Mouse (Mus musculus) limb, embryonic 13.5 days (tissue): ENCODE results near the gene Top2a. TPM values are rescaled to one million over a fixed set of nuclear protein-coding genes. Genes with fewer than 3 reads are reported as not detected.
A peak's percentile ranks its signal among the peaks of the same experiment; 100 is the strongest.

ENCODE experiments used
- ATAC-seq: fragments of 200-750 bp; cut with Nextera tagmentation; 2 replicates; pipeline ENCODE4 v1.8.0; 2017; ENCODE audit warnings: low read depth, moderate number of reproducible peaks, moderate TSS enrichment; ENCODE audit not compliant: low FRiP score
- H3K27ac ChIP-seq: fragments of 300-500 bp; sonication (generic); 2 replicates; pipeline ENCODE4 v1.5.1; 2015; ENCODE audit warnings: inconsistent platforms, mild to moderate bottlenecking, moderate library complexity
- H3K27me3 ChIP-seq: fragments of 300-500 bp; sonication (generic); 2 replicates; pipeline ENCODE4 v1.6.1; 2015; ENCODE audit warnings: mild to moderate bottlenecking, inconsistent platforms
- H3K36me3 ChIP-seq: fragments of 300-500 bp; sonication (generic); 2 replicates; pipeline ENCODE4 v1.6.1; 2015; ENCODE audit warnings: inconsistent platforms, mild to moderate bottlenecking, moderate library complexity
- H3K4me1 ChIP-seq: fragments of 300-500 bp; sonication (generic); 2 replicates; pipeline ENCODE4 v1.6.1; 2015; ENCODE audit warnings: inconsistent platforms
- H3K4me2 ChIP-seq: fragments of 300-500 bp; sonication (generic); replicated peaks from 2 replicates; pipeline ENCODE4 v1.6.1; 2015; ENCODE audit warnings: inconsistent platforms, mild to moderate bottlenecking, moderate library complexity
- H3K4me3 ChIP-seq: fragments of 300-500 bp; sonication (generic); 2 replicates; pipeline ENCODE4 v1.5.1; 2015; ENCODE audit warnings: moderate library complexity, mild to moderate bottlenecking, inconsistent platforms
- H3K9ac ChIP-seq: fragments of 300-500 bp; sonication (generic); 2 replicates; pipeline ENCODE4 v1.6.1; 2015; ENCODE audit warnings: mild to moderate bottlenecking, inconsistent platforms
- H3K9me3 ChIP-seq: fragments of 300-500 bp; sonication (generic); 2 replicates; pipeline ENCODE4 v1.6.1; 2016; ENCODE audit warnings: inconsistent platforms
- WGBS: fragments of 180-500 bp; shearing (Covaris S2); methylation state at CpG from one replicate; pipeline ENCODE4 v1.1.7; 2015; 5-methylcytosine and 5-hydroxymethylcytosine counted together
- polyA plus RNA-seq: library from polyadenylated mRNA; unstranded; fragments of >200 nt; fragmentation: Nextera tagmentation; extraction: Ambion mirVana; gene quantifications from 2 replicates; pipeline ENCODE4 v1.2.1, GENCODE M21; 2015

Gene Top2a
- polyA plus RNA-seq, 1 experiment from 2014 or later = 275 TPM

- Histone ChIP-seq H3K27me3 (no peaks in the 10 kb centered on the region), H3K9me3 (no peaks in the 10 kb centered on the region), H3K36me3 (peaks cover 50% of the 10 kb centered on the region), H3K4me1 (peaks cover 100% of the 10 kb centered on the region), H3K9ac (0 out of 2 replicates have a peak overlapping the region, but pooled peaks have one; percentile 80), H3K27ac (no peak overlapping the region; the same call in 1 of the 2 replicates), H3K4me3 (no peak overlapping the region), H3K4me2 (peak overlapping the region; percentile 95; the same call in 1 of the 2 replicates)
- ATAC-seq = no peak
- WGBS = 46% methylated on average over 9 of the region's 9 CpGs
Observed at GRCm38 (mm10) chr11:98966499-98967141, 57.4 kb downstream of the Top2a start.

- WGBS = 5% methylated on average over 11 of the region's 11 CpGs
- Histone ChIP-seq H3K9me3 (no peaks in the 10 kb centered on the region), H3K4me1 (peaks cover 100% of the 10 kb centered on the region), H3K27ac (peak overlapping the region; percentile 93), H3K4me2 (peak overlapping the region; percentile 95), H3K9ac (peak overlapping the region; percentile 80), H3K4me3 (peak overlapping the region; percentile 73), H3K27me3 (no peaks in the 10 kb centered on the region), H3K36me3 (peaks cover 39% of the 10 kb centered on the region)
- no peak for ATAC-seq
Observed at GRCm38 (mm10) chr11:98965416-98966077, 58.4 kb downstream of the Top2a start.

- H3K27ac ChIP-seq = peak overlapping the region; percentile 93
- no peaks in the 10 kb centered on the region for H3K9me3 ChIP-seq
- peak overlapping the region; percentile 73 for H3K4me3 ChIP-seq
- H3K9ac ChIP-seq = peak overlapping the region; percentile 80
- H3K4me2 ChIP-seq = peak overlapping the region; percentile 95
- 14% methylated on average over 15 of the region's 15 CpGs for WGBS
- peaks cover 32% of the 10 kb centered on the region for H3K36me3 ChIP-seq
- ATAC-seq = no peak
- H3K4me1 ChIP-seq = peaks cover 98% of the 10 kb centered on the region
- no peaks in the 10 kb centered on the region for H3K27me3 ChIP-seq
Observed at GRCm38 (mm10) chr11:98964616-98965415, 59.2 kb downstream of the Top2a start.

- Histone ChIP-seq H3K4me2 (peak overlapping the region; percentile 95), H3K9ac (peak overlapping the region; percentile 80; the same call in 1 of the 2 replicates), H3K27me3 (no peaks in the 10 kb centered on the region), H3K9me3 (no peaks in the 10 kb centered on the region), H3K36me3 (peaks cover 28% of the 10 kb centered on the region), H3K4me1 (peaks cover 98% of the 10 kb centered on the region), H3K4me3 (peak overlapping the region; percentile 73), H3K27ac (peak overlapping the region; percentile 93)
- no peak for ATAC-seq
- WGBS = 13% methylated on average over 6 of the region's 6 CpGs
Observed at GRCm38 (mm10) chr11:98964201-98964615, 59.8 kb downstream of the Top2a start.

- Histone ChIP-seq H3K9ac (peak overlapping the region; percentile 80), H3K9me3 (no peaks in the 10 kb centered on the region), H3K4me1 (peaks cover 96% of the 10 kb centered on the region), H3K36me3 (peaks cover 23% of the 10 kb centered on the region), H3K27ac (peak overlapping the region; percentile 93), H3K4me2 (peak overlapping the region; percentile 95), H3K4me3 (peak overlapping the region; percentile 73), H3K27me3 (no peaks in the 10 kb centered on the region)
- under 1% methylated on average over 31 of the region's 32 CpGs for WGBS
- peak; percentile 78 for ATAC-seq
Observed at GRCm38 (mm10) chr11:98963191-98964021, 60.6 kb downstream of the Top2a start.

- Histone ChIP-seq H3K9ac (peak overlapping the region; percentile 80), H3K4me1 (peaks cover 88% of the 10 kb centered on the region), H3K27ac (peak overlapping the region; percentile 93), H3K36me3 (peaks cover 21% of the 10 kb centered on the region), H3K9me3 (no peaks in the 10 kb centered on the region), H3K4me3 (peak overlapping the region; percentile 73), H3K27me3 (no peaks in the 10 kb centered on the region), H3K4me2 (peak overlapping the region; percentile 95)
- WGBS = 13% methylated on average over 12 of the region's 12 CpGs
- no peak for ATAC-seq
Observed at GRCm38 (mm10) chr11:98962421-98963095, 61.4 kb downstream of the Top2a start.

- no peaks in the 10 kb centered on the region for H3K9me3 ChIP-seq
- peaks cover 21% of the 10 kb centered on the region for H3K36me3 ChIP-seq
- peak overlapping the region; percentile 95 for H3K4me2 ChIP-seq
- ATAC-seq = no peak
- peak overlapping the region; percentile 73 for H3K4me3 ChIP-seq
- H3K27me3 ChIP-seq = no peaks in the 10 kb centered on the region
- WGBS = 2% methylated on average over 8 of the region's 8 CpGs
- H3K27ac ChIP-seq = no peak overlapping the region; the same call in 1 of the 2 replicates
- peak overlapping the region; percentile 80 for H3K9ac ChIP-seq
- peaks cover 80% of the 10 kb centered on the region for H3K4me1 ChIP-seq
Observed at GRCm38 (mm10) chr11:98961766-98962165, 62.2 kb downstream of the Top2a start.

- ATAC-seq = no peak
- no peaks in the 10 kb centered on the region for H3K27me3 ChIP-seq
- H3K4me1 ChIP-seq = peaks cover 74% of the 10 kb centered on the region
- H3K27ac ChIP-seq = peak overlapping the region; percentile 79; the same call in 1 of the 2 replicates
- 6% methylated on average over 18 of the region's 18 CpGs for WGBS
- H3K4me2 ChIP-seq = peak overlapping the region; percentile 95
- H3K36me3 ChIP-seq = peaks cover 21% of the 10 kb centered on the region
- H3K4me3 ChIP-seq = peak overlapping the region; percentile 73
- H3K9me3 ChIP-seq = no peaks in the 10 kb centered on the region
- peak overlapping the region; percentile 80 for H3K9ac ChIP-seq
Observed at GRCm38 (mm10) chr11:98961051-98961592, 62.9 kb downstream of the Top2a start.

GRCm38 (mm10) chr11:98960313-98960906 is 63.6 kb downstream of the Top2a start:
- Histone ChIP-seq H3K4me2 (peak overlapping the region; percentile 95), H3K4me3 (peak overlapping the region; percentile 73), H3K27ac (peak overlapping the region; percentile 79), H3K36me3 (peaks cover 24% of the 10 kb centered on the region), H3K4me1 (peaks cover 72% of the 10 kb centered on the region), H3K27me3 (no peaks in the 10 kb centered on the region), H3K9me3 (no peaks in the 10 kb centered on the region), H3K9ac (peak overlapping the region; percentile 80)
- ATAC-seq = peak; percentile 48
- WGBS = under 1% methylated on average over 52 of the region's 53 CpGs

GRCm38 (mm10) chr11:98959437-98960312 is 64.3 kb downstream of the Top2a start:
- Histone ChIP-seq H3K4me3 (peak overlapping the region; percentile 73), H3K36me3 (peaks cover 24% of the 10 kb centered on the region), H3K4me2 (peak overlapping the region; percentile 95), H3K27ac (peak overlapping the region; percentile 79), H3K27me3 (no peaks in the 10 kb centered on the region), H3K9me3 (no peaks in the 10 kb centered on the region), H3K9ac (peak overlapping the region; percentile 80), H3K4me1 (peaks cover 72% of the 10 kb centered on the region)
- WGBS = under 1% methylated on average over 43 of the region's 43 CpGs
- no peak for ATAC-seq
